Mouse (Mus musculus) lung, postnatal 14 days (tissue): ENCODE results near the gene Mex3a.

ENCODE experiments used
- DNase-seq: peaks from one replicate; pipeline ENCODE4 v3.0.0; 2021

Gene Mex3a

DNA sequence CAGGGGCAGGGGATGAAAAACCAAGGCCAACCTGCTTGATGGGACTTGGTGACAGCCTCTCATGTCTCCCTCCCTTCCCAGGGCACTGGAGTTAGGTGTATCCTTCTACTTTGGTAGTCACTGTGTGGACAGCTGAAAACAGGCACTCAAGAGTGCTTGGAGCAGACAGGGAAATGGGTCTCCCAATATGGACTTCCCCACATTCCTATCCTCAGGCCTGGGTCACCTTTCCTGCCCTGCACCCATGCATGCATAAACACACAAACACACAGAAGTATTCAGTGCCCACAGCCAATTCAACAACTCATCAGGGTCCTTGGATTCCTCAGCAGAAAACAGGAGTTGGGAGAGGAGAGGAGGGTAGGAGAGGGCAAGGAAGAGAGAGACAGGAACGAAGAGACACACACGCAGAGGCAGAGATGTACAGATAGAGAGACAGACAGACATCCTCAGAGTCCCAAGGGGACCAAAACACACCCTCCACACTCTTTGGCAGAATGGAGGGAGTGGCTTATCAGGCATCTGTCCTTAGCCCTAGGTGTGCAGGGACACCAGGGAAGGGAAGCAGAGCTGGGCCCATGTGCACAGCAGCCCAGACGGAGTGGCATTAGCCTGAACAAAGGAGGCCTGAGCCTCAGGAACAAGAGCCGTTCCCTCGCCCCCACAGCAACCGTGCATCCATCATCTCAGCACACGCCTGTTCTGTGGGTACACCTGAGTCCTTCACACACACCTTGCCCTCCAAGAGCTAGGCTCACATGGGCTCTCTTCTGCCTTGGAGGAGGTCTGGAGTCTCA lies 2.8 kb upstream of the Mex3a start:
- DNase-seq: no peak

DNA sequence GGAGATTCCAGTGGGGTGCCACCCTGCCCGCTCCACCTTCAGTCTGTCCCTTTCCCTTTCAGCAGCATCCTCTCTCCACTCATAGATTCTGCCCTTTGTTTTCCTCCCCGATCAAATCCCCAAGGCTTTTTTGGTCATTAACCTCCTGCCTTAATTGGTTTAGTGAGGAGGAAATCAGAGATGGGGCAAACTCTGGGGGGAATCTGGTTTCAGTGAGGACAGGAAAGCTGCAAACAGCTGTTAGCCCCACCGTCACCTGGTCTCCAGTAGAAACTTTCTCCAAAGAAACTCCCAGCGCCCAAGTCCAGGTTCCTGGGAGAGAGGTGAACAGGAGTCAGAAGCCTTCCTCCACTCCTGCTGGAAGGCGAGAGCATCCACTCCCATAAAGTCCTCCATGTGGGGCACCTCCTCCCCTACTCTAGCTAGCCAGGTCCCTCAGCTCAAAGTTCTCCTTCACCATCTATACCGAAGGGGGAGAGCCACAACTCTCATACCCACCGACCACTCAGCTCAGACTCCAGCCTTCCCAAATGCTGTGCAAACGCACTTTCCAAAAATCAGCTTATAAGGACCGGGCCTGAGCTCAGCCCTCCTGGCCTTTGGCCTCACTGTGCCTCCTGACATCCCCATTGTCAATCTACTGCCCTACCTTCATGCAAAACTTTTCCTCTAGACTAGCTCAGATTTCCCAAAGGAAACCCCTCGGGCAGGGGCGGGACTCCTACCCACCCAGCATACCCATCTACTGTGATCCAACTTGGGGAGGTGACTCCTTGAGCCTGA lies 1.9 kb upstream of the Mex3a start:
- DNase-seq: no peak

DNA sequence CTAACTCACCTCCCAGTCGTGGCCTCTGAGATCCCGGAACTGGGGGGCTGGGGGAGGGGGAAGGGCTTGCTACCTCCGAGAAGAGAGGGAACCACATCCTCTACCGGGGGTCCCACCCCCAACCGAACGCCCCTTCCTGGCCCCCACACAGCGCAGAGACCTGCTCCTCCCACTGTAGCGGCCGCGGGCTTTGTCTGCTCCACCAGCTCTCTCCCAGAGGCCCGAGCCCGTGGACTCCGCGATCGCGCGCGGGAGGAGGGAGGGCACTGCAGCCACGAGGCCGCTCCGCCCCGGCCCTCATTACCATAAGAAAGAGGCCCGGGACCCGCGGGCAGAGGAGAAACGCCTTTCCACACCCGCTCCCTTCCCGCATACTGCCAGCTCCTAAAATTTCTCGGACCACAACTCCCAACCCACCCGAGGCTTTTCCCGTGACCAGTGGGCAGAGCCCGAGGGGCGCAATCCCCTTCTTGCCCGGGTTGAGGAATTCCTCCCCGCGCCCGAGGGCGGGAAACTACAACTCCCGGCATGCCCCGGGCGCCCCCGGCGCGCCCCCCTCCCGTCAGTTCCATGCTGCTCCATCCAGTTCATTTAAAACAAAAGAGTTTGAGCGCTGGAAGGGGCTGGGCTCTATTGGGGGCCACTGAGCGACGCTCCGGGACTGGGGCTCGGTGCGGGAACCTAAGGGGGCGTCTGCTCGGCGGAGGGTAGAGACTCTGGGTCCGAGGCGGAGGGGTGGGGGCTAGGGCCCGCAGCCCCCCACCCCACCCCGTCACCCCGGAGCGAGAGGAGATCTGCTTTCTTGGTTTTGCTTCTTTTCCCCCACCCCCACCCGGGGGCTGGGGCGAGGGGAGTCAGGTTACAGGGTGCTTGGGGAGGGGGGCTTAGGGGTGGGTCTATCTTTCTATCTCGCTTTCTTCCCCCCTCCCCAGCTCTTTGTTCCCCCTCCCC lies 572 bp upstream of the Mex3a start:
- DNase-seq: peak; percentile 86

DNA sequence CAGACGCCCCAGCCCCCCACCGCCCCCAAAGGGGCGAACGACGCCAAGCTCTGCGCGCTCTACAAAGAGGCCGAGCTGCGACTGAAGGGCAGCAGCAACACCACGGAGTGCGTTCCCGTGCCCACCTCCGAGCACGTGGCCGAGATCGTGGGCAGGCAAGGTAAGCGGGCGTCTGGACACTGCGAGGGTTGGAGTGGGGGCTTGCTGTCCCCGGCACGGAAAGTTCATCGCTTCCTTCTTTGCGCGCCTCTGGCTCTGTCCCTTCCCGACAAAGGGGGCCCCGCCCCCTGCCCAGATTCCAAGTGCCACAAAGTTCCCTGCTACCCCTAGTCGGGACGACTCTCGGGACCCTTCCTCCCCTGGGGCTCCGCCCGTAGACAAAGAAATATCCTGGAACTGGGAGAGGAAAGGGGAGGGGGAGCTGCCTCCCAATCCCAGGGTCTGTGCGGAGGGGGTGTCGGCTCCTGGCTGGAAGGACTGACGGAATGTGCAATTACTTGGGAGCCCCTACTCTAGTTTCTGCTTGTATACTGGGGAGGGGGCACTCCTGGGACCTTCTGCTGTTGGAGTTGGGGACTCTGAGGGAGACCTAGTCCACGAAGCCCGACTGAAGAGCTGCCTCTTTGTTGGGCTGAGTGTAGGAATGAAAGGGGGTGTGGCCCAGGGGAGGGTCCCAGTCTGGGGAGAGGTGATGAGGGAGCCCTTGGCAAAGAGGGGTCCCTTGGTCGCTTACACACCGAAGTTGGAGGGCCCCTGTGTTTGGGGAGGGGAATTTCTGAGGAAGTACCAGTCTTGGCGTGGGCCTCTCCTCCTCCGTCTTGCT lies 705 bp downstream of the Mex3a start:
- DNase-seq: no peak

DNA sequence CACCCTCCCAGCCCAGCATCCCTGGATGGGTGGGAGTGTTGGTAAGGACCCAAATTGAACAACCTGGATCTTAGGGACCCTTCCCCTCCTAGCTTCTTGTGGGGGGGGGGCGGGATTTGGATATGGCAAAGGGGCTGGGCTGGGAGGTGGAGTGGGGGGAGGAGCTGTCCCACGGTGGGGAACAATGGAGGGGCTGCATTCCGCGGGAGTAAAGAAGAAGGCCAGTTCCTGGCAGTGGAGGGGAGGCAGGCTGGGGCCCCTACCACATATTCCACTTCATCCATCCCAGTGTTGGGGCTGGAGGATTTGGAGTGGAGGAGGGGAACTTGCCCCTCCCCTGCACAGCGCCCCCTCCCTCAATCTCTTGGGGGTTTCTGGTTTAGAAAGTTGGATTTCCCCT lies 1.5 kb downstream of the Mex3a start:
- DNase-seq: no peak

DNA sequence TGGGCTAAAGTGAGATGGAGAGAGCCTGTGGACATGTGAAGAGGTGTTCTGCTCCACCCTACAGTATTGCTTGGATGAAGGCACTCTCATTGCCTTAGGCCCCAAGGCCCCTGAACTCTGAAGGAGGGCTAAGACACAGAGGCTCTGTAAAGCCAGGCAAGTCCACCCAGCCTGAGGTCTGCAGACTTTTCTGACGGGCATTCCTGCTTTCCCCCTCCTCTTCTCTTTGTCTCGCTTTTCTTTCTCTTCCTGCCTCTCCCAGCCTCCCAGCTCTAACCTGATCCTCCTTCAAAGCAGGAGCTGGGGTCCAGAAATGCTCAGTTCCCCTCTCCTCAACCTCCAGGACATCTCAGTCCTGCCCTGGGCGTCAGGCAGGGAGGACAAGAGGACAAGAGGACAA lies 2.8 kb downstream of the Mex3a start:
- DNase-seq: no peak

DNA sequence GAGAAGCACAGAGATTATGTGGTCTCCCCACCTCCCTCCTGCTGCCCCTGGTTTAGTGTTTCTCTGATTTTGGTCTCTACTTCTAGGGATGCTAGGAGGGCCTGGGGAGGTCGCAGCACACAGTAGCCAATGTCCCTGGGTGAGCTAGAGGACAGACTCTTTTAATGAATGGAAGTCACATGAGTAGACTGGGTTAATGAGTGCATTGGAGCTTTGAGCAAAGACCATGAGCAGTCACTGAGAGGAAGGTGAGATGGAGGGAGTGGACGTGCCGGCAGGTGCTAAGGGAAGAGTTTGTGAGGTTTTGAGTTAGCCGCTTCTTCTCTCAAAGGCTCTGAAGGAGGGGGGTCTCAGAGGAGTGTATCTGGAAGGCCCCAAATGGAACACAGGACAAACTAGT lies 3.3 kb downstream of the Mex3a start:
- no peak for DNase-seq

DNA sequence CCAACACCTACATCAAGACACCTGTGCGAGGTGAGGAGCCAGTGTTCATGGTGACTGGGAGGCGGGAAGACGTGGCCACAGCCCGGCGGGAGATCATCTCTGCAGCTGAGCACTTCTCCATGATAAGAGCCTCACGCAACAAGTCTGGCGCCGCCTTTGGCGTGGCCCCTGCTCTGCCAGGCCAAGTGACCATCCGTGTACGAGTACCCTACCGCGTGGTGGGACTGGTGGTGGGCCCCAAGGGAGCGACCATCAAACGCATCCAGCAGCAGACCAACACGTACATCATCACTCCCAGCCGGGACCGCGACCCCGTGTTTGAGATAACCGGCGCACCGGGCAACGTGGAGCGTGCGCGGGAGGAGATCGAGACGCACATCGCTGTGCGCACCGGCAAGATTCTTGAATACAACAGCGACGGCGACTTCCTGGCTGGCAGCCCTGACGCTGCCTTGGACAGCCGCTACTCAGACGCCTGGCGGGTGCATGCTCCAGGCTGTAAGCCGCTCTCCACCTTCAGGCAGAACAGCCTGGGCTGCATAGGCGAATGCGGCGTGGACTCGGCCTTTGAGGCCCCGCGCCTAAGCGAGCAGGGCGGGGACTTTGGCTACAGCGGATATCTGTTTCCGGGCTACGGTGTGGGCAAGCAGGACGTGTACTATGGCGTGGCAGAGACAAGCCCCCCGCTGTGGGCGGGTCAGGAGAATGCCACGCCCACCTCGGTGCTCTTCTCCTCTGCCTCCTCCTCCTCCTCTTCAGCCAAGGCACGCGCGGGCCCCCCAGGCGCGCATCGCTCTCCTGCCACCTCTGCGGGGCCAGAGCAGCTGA lies 4.1 kb downstream of the Mex3a start:
- peak; percentile 82 for DNase-seq

DNA sequence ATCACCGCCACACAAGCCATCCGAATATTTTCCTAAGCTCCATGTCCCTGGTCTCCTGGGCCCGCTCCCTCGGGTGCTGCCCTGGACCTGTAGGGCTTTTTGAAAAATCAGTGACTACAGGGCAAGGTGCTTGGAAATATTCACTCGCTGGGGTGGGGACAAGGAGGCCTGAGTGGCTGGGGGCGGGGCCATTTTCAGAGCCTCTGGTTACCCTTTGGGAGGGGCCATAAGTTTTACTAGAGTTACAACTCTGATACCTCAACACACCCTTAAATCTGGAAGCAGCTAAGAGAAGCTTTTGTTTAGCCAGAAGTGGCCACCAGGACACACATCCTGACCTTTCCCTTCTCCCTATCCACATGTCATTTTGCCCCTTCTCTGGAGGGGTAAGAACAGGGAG lies 5.0 kb downstream of the Mex3a start:
- no peak for DNase-seq

DNA sequence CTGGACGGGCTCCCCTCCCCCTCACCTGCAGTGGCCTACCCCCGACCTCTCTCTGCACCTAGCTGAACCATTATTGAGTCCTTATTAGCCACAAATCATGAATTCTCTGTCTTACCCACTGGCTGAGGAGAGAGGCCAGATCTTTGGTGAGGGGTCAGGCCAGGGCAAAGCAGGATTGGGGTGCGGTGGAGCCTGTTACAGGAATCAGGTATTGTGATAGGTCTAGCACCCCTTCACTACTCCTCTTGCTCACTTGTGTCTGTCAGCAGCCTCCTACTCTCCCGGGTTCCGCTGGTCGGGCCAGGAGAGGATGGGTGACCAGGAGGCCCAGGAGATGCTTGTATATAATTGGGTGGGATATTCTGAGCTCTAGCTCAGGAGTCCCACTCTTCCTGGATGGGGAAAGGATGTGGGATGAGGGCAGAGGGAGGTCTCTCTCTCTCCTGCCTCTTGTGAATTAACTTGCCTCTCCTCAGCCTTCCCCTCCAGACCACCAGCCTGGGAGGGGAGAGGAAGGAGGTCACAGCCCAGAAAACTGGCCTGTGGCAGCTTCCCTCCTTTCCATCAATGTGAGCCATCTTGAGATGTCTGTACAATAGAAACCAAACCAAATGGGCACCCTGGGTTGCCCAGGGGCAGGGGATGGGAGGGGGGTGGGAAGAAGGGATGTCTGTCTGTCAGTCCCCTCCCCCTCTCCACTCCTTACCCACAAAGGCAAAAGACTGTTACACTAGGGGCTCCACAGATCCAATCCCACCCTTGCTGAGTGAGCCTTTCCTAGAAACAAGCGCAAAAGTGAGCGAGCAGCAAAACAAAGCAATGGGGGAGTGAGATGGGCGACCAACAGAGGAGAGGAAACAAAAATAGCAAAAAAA lies 6.3 kb downstream of the Mex3a start:
- no peak for DNase-seq

DNA sequence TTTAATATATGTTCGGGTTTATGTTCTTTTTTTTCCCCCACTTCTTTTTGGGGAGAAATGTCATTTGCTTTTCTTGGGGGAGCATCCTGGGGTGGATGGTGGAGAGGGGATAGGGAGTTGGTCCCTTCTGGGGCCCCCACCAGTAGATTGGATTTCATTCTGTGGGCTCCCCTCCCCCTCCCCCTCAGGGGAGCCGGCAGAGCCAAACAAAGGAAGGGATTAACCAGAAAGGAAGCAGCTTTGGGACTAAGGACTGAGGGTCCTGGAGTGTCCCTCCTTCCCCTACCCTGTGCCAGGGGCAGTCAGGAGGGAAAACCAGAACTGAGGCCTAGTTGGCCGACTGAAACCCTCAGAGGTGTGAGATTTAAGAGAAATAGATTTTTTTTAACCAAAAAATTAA lies 7.2 kb downstream of the Mex3a start:
- DNase-seq: no peak

DNA sequence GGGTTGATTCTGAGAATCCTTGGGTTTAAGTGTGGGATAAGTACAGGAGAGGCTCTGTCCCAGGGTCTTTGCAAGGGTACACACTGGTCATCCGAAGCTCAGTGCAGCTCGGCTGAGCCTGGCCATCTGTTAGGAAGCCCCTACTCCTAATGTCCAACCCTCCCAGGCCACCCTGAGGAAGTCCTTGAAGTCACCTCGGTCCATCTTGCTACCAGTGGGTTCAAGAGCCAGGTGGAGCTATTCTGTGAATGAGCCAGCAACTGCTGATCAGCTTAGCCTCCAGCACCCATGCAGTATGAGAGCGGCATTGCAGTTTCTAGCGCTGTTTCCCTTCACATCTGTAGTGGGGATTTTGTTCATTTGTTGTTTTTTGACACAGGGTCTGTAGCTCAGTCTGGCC lies 7.9 kb downstream of the Mex3a start:
- no peak for DNase-seq

DNA sequence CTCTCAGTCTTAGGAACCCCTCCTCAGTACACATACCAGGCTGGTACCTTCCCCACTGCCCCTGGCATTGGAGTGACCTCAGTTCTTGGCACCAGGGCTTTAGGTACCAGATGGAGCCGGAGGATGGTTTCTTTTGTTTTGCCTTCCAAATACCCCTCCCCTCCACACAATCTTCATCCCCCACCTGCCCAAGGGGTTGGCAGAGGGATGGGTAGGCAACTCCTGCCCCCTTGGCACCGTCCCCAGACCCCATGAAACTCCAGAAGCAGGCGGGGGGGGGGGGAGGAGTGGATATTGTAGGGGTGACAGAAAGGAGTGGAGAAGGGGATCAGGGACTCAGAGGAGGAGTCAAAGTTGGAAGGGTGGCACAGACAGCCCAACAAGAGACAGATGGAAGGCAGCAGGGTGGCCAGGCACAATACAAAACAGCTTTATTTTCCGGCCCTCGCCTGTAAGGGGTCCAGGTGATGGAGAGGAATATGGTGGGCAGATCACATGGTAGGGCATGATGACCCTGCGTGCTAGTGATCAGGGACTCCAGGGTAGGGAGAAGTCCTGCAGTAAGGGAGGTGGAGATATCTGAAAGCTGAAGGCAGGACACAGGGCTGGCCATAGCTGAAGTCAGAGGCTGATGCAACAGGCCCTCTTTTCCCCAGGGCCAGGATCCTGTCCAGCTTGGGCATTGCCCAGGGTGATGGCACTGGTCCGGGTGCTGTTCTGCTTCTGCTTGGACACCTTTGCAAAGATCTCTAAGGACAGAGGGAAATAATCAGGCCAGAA lies 9.6 kb downstream of the Mex3a start:
- no peak for DNase-seq

DNA sequence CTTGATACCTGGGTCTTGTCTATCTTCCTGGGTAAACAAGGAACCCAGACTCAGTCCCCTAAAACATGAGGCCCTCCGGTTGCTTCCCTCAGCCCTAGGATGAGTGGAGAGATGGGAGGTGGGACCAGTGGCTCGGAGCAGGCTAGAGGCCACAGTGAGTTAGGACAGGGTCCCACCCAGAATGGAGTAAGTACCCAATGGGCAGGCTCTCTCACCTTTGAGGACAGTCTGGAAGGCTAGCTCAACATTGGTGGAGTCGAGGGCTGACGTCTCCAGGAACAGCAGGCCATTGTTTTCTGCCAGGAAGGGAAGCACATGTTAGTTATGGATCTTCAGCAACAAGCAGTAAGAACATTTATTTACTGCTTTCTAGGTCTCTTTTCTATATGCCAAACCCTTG lies 10.3 kb downstream of the Mex3a start:
- DNase-seq: no peak

DNA sequence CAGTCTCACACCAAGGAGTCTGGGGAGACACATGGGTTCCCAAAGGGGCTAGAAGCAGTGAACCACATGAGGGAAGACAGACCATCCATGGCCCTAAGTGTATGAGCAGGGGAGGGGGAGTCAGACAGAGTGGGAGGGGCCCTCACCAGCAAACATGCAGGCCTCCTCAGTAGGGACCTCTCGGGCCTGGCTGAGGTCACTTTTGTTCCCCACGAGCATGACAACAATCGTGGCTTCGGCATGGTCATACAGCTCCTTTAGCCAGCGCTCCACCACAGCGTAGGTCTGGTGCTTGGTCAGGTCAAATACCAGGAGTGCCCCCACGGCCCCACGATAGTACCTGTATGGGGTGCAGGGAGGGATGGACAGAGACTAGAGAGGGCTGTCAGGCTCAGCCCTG lies 11.0 kb downstream of the Mex3a start:
- no peak for DNase-seq

DNA sequence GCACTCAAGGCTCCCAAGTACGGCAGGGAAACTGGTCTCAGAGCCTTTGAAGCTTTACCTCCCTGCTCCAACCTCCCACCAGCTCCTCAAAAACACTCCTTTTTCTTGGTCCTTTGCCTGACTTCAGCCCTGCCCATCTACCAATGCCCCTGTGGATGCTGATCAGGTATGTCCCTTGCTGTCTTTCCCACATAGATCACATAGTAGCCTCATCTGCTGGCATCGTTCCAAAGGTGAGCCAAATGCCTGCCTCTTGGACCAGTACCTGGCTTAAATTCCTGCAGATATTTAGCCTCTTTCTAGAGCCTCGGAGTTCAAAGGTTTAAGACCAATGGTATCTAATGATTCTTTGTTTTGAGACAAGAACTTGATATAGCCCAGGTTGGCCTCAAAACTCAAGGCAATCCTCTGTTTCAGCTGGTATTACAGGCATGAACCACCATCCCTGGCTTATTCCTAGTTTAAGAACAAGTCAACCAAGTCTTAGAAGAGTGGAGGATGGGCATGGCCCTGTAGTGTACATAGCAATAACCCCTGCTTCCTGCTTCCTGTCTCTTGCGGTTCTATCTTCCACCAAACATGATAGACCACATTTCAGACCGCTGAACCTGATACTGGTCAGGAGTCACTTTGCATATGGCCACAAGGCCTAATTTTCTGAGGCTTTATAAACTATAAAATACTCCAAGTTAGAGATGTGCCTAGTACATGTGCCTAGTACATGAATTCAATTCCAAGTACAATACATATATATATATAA lies 11.6 kb downstream of the Mex3a start:
- no peak for DNase-seq

DNA sequence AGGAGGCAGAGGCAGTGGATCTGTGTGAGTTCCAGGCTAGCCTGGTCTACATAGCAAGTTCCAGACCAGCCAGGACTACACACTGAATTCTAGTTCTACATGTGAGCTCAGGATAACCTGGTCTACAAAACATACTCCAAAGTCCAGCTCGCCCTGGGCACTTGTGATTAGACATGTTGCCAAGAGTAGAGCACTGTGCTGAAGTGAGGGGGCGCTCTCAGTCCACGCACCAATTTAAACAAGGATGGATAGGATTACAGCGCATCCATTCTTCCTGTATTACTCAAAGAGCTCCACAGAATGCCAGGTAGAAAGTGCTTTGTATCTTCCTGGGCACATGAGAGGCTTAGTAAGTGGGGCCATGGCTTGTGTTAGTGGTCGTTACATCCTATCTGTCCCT lies 12.3 kb downstream of the Mex3a start:
- DNase-seq: peak; percentile 48

DNA sequence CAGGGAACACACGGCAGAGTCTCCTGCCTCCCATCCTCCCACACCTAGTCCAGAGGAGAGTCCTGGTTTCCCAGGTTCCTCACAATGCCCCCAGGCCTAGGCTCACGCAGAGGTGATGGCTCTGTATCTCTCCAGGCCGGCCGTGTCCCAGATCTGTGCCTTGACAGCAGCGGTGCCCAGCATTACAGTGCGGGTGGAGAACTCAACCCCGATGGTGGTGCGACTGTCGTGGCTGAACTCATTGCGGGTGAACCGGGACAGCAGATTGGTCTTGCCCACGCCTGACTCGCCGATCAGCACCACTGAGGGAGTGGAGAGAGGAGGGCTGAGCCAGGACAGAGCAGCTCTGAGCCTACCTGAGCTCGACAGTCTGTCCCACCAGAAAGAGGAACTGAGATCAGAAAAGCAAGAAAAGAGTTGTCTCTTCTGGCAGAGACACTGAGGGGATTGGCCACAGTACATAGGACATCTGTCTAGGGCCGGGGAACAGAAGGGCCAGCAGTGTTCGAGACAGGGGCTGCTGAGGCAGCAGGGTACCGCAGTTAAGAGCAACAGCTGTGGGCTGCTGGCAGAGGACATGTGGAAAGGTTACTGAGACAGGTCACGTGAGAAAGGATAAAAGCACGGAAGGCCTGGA lies 12.9 kb downstream of the Mex3a start:
- DNase-seq: no peak
